Mouse (Mus musculus) skeletal muscle tissue, adult 2 months (tissue): ENCODE measurements at regions not wholly inside any gene's neighbourhood (a gene's known extent, or its start where the extent isn't known, plus 50 kb on each side); places are given as distances from the start of the nearest gene placed in this dataset.
A peak's percentile ranks its signal among the peaks of the same experiment; 100 is the strongest.
"Not testable (repeated sequence)": the region's sequence is repeated elsewhere in the genome, so short reads cannot be mapped to it uniquely, and the experiment has no call there.

Source experiments
- DNase-seq: peaks from one replicate; pipeline ENCODE4 v3.0.0-alpha.2; 2012; ENCODE audit warnings: low read depth, low spot score

DNA sequence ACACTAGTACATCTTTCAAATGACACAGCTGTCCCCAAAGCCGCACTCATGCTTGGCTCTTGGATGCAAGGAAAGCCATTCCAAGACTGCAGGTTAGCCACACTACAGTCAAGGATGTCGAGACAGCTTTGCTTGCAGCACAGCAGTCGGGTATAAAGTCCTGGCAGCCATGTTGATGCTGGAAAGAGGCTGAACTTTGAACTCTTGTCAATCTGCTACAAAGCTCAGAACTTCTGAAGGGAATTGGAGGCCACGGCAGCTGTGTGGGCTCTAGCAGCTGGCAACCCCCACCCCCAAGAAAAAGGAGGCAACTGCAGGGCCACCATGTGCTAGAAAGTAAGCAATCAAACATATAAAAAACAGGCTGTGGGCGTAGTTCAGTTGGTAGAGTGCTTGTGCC, 90.0 kb upstream of the Zcchc2 start:
- no peak for DNase-seq

DNA sequence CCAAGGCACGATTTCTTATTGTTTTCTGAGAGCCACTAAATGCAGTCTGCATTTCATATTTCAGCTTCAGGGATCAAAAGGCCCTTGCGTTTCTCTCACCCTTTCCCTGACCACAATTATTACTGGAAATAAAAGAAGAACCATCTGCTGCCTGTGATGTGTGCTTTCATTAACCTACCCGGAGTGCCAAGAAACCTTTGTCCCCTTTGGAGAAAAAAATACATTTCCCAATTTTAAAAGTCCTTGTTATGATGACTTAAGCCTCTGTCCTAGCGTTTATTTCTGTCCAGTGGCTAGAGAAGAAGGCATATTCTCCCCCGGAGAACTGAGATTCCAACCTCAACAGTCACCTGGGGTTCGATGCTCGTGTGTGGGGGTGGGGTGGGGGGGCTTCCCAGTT, 89.3 kb upstream of the Zcchc2 start:
- DNase-seq: no peak

DNA sequence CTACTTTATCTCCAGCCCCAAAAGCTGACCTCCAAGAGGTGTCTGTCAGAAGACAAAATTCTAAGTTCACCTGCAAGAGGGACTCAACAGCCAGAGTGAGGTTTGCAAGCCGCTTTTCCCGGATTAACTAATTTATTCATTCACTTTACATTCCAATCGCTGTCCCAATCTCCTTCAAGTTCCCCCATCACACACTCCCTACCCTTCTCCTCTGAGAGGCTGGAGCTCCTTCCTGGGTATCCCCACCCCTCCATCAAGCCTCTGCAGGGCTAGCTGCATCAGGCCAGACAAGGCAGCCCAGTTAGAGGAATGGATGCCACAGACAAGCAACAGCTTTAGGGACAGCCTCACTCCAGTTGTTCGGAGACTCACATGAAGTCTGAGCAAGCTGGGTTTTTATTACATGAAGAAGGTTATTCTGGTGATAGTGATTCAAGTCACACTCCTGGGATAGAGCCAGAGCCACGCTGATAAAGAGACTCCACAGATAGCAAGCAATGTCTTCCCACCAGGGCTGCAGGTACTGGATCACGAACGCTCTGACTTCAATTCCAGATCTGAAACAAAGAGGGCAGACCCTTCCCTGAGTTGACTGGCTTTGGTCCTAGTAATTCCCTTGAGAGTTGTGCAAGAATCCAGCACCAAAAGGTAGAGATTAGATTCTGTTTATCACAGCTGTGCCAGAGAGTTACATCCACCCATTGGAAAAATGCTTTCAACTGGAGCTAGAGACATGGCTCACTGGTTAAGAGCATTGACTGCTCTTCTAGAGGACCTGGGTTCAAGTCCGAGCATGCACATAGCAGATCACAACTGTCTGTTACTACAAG, 86.7 kb upstream of the Zcchc2 start:
- DNase-seq: no peak

DNA sequence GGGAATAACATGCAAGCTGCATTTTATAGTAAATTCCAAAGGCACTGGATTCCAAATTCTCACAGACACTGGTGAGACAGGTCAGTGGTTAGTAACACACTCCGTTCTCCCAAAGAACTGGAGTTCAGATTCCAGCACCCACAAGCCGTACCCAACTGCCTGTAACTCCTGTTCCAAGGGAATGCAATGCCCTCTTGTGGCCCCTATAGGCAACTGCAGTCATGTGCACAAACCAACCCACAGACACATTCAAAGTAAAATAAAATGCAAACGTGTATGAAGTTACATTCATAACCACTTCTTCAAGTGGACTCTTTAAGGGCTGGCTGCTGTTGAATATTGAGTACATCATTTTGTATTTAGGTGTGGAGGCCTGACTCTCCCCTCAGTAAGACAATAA, 85.5 kb upstream of the Zcchc2 start:
- DNase-seq: no peak

DNA sequence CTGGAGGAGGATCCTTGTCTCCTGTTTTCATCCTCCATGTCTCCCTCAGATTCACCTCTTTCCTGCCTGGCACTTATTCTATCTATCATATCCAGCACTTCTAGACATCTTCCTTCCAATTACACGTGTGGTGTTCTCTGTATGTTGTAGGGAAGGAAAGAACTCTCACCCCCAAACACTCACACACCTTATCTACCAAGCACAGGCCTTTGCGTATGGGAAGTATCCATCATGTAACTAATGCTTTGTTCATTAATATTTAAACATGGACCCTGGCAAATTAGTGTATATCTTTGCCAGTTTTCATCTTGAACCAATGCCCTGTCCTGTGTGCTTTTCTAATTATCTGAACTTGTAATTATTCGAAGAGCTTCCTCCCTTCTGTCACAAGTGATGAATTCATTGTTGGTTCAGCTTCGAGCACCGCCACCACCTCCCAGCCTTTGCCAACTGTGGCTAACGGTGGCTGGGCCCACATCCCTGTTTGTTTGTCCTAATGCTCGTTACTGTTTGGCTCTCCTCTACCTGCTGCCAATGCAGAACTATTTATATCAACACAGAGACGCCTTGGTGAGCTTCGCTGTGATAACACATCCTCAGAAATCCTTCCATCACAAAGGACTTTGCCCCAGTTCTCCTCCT, 84.3 kb upstream of the Zcchc2 start:
- no peak for DNase-seq

DNA sequence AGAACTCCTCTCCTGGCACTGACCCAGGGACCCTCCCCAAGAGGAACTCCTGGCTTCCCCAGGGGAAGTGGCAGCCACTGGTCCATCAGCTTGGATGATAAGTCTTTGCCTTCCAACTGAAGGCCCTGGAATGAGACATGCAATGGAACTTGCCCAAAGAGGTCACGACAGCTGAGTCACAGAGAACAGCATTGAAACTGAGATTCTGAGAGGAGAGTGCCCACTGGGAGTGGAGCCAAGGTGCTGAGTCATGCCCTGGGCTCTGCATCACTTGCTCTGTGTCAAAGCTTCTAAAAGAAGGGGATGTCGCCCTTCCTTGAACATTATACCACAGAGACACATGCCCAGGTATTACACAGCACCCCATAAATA, 83.8 kb upstream of the Zcchc2 start:
- peak; percentile 93 for DNase-seq

DNA sequence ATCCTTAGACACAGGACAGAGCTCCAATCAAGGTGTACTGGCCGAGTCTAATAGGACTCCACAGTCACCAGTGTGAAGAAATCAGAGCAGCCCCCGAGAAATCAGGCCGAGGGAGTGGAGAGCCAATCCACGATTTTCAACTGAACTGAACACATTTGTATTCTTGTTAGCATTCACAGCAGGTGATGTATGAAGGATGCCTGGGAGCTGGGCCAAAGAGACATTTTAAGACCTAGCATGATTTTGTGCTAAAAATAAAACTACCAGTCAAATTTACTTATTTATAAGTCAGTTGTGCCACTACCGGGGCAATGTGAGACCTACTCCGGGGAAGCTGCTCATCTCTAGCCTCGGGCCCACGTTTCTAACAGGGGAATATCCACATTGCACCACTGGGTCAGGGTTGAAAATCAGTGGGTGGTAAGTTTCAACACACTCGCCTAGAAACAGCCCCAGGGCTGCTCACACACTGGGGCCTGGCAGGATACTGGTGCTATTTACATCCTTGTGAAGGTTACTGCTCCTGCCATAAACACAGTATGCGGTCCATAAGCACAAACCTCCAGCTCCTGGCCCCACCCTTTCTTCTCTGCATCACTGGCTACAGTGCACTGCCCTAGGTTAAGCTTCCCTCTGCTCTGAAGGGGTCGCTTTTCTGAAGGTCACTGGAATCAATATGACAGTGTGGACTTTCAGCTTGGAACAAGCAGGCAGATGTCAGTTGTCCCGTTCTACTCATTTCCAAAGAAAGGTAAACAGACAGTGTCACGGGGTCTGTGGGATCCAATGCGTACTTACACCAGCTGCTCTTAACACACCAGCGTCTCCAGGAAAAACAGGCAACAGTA, 82.0 kb upstream of the Zcchc2 start:
- DNase-seq: no peak

DNA sequence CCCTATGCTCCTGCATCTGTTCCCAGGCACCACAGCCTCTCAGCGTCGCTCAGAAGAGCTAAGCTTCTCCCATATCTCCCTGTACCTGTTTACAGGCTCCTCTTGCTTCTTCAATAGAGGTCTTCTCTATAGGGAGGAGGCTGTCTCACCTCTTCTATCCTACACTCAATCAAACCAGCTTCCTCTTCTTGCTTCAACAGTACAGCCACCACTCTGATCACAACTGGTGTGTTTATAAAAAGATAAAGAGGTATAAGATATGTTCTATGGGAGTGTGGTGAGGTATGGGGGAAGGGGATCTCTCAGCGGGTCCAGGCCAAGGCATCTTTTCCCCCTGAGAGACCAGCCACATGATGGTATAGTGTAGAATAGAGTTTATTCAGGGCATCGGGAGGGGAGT, 81.1 kb upstream of the Zcchc2 start:
- no peak for DNase-seq

DNA sequence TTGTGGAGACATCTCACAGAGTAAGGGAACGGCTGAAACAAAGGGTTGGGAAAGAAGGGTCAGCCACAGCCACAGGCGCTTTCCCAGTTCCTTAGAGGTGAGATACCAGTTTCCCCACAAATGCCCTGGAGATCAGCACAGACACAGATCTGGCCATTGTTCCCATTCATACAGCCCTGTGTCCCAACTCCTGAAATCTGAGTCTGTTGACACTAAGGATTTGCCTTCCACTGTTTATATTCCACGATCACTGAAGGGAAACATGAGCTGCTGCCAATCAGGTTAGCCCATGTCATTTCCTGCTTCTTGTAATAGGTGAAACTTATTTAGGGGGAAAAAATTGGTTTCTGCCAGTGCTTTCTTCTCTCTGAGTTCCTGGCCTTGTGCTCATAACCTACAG, 78.5 kb upstream of the Zcchc2 start:
- no peak for DNase-seq

DNA sequence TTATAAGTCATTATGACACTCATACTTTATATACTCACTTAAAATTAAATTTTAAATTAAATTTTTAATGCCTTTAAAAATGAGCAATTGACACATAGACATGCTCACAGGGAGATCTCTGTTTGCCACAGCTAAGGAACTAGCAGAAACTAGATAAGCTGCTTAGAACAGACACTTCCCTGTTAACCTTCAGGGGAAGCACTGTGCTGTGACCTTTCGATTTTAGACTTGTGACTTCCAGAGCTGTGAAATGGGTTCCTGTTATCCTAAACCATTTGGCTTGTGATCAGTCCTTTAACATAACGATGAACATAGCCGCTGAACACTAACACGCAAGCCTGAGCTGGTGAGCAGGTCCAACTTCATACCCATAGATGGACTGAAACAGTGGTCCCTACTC, 68.4 kb upstream of the Zcchc2 start:
- no peak for DNase-seq

DNA sequence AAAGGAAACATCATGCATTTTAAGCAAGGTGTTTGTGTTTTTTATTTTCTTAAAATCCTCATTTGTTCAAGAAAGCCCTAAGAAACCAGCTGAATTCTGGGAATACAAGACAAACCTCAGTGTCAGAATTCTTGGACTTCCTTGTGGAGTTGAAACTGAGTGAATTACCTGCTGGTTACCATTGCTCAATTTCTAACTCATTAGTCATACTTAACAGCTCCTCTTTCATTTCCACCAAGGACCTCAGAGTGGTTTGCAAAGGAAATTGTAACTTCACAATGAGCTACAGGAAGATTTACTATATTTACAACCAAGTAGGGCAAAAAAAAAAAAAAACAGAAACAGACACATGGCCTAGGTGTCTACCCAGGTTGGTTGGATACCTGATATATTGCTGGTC, 67.6 kb upstream of the Zcchc2 start:
- DNase-seq: no peak

DNA sequence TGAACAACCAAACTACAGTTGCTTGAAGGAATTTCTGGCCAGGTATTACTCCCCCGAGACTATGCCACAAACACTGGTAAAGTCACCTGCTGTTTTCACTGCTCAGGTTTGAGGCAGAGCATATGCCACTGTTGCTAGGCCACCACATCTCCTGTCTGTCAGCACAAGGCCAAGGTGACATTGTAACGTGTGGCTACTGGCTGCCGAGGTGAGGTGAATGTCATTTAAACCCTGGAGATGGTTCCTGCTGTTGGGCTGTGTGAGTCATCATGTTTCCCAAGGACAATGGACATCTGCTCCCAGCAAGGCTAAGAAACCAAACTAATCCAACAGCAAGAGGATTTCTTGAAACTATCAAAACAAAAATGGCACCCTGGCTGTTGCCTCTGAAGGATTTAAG, 67.2 kb upstream of the Zcchc2 start:
- no peak for DNase-seq

DNA sequence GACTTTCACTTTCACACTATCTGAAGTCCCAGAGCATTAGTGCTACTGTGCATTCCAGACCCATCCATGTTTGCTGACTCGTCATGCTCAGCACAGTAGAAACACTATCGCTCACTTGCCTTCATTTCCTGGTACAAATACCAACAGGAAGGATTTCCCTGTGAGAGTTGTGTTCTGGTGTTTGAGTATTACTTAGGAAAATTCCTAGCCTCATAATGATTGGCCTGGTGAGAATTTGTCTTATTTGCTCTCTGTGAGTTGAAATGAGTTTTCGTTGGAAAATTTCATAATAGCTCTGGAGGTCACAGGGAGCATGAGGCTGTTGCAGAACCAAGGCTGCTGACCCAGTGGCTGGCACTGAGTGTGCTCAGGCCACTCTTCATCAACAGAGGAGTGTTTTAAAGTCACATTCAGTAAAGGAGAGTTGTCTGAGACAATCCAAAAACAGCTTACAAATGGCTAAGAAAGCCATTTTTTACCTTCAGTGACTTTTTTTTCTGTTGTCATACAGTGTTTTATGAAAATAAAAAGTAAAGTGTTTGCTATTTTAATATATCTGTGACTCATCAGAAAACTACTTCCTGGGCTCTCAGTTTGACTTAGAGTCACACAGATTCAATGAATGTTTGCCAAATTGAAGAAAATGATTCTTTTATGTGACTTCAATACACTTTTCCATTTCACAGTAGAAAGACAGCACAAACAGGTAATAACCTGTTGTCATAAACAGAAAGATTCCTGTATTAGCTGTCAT, 64.4 kb upstream of the Zcchc2 start:
- peak; percentile 34 for DNase-seq

DNA sequence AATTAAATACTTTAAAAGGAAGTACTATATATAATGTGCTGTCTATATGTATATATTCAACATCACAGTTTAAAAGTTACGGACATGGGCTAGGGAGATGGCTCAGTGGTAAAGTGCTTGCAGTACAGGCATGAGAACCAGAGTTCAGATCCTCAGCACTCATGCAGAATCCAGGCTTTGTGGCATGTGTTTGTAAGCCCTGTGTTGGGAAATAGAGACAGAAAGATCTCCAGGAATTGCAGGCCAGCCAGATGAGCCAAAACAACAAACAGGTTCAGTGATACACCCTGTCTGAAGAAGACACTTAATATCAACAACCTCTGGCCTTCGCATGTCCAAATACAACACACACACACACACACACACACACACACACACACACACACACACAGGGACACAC, 63.3 kb upstream of the Zcchc2 start:
- DNase-seq: no peak

DNA sequence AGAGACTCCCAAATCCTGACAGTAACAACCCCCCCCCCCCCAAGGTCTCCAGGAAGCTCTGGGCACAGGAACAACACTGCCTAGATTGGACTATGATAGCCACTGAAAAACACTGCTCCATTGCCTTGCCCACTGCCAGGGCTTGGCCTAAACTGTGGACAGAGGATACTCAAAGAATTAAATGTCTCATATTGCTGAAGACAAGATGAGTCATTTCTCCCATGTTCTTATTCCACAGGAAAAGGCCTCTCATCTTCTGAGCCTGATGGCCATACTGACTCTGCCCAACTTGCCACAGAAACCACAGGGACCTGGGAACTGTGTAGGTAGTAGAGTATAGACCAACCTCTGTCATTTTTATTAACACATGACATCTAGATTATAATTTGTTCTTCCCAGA, 59.4 kb upstream of the Zcchc2 start:
- DNase-seq: no peak

DNA sequence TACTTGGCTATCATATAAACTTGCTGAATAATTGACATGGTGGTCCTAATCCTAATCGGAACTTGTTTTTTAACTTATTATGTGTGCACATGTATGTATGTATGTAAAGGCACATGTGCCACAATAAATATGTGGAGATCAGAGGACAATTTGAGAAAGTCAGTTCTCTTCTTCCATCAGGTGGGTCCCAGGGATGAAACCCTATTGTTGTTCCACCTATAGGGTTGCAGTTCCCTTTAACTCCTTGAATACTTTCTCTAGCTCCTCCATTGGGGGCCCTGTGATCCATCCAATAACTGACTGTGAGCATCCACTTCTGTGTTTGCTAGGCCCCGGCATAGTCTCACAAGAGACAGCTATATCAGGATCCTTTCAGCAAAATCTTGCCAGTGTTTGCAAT, 56.0 kb upstream of the Zcchc2 start:
- not testable (repeated sequence) for DNase-seq
